In the genomic region with DNA sequence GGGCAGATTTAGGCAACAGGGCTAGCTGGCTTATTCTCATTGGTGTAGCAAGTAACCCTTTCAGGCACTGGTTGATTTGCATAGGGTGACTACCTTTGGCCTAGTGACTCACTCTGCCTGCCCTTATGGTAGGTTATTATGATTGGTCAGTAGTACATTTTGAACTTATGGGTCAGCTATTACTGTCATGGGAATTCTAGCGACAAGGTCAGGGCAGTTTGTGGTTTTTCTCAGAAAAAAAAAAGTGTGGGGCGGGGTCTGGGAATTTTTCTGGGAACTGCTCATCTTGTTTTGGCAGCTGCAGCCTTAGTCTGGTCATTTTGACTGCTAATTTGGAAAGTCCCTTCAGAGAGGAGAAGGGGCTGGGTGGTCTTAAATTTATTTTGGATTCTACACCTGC, we compare ENCODE assay signal across 30 mouse cellular contexts. TPM values are rescaled to one million over a fixed set of nuclear protein-coding genes. Genes with fewer than 3 reads are reported as not detected.
"Had no signal": no experiment of that assay in that cellular context is flagged by ENCODE, and none has a peak within 500 bp of the region (broad histone marks: within the 10 kb centered on the region; RNA-seq: fewer than 3 reads in every experiment).

No protein-coding gene starts in this region.

- ATAC-seq: hindbrain, embryonic 16.5 days; inflammation-experienced regulatory T-cells, adult 6 months; intestine, embryonic 15.5 days; intestine, postnatal 0 days; liver, postnatal 0 days had no signal

- H3K4me3 ChIP-seq: gastrocnemius, adult 2 months; heart, adult 2 months; heart, embryonic 12.5 days; hindbrain, embryonic 10.5 days; hindbrain, embryonic 12.5 days; intestine, embryonic 15.5 days; layer of hippocampus, adult 2 months; left cerebral cortex, adult 2 months; limb, embryonic 10.5 days; limb, embryonic 12.5 days; liver, embryonic 13.5 days; liver, embryonic 15.5 days had no signal

- DNase-seq: gastrocnemius, adult 2 months; gastrocnemius, postnatal 10 days; gastrocnemius, postnatal 25 days; heart, adult 2 months; heart, postnatal 10 days; heart, postnatal 4 days; kidney, postnatal 25 days; liver; liver, embryonic 13.5 days; liver, postnatal 0 days had no signal

- H3K9ac ChIP-seq: heart, embryonic 12.5 days; hindbrain, embryonic 12.5 days; hindbrain, embryonic 14.5 days; intestine, embryonic 15.5 days; limb, embryonic 12.5 days; liver, embryonic 13.5 days; liver, embryonic 15.5 days; liver, postnatal 0 days had no signal

- H3K27me3 ChIP-seq: heart, embryonic 12.5 days; hindbrain, embryonic 12.5 days; intestine, embryonic 15.5 days; limb, embryonic 12.5 days; liver, embryonic 13.5 days; liver, embryonic 15.5 days had no signal

- H3K4me2 ChIP-seq: heart, embryonic 12.5 days; hindbrain, embryonic 12.5 days; hindbrain, embryonic 14.5 days; intestine, embryonic 15.5 days; limb, embryonic 12.5 days; liver, embryonic 11.5 days; liver, embryonic 13.5 days; liver, embryonic 15.5 days had no signal

- H3K4me1 ChIP-seq: heart, embryonic 12.5 days; hindbrain, embryonic 10.5 days; hindbrain, embryonic 12.5 days; intestine, embryonic 15.5 days; limb, embryonic 10.5 days; limb, embryonic 12.5 days; liver, embryonic 13.5 days; liver, embryonic 15.5 days had no signal

- H3K36me3 ChIP-seq: heart, embryonic 12.5 days; hindbrain, embryonic 10.5 days; hindbrain, embryonic 12.5 days; intestine, embryonic 15.5 days; limb, embryonic 10.5 days; limb, embryonic 12.5 days; liver, embryonic 13.5 days; liver, embryonic 15.5 days had no signal

- H3K27ac ChIP-seq: gastrocnemius, adult 2 months; heart, adult 2 months; hindbrain, embryonic 10.5 days; hindbrain, embryonic 12.5 days; hindbrain, embryonic 14.5 days; intestine, embryonic 15.5 days; kidney, postnatal 0 days; layer of hippocampus, adult 2 months; left cerebral cortex, adult 2 months; limb, embryonic 10.5 days; limb, embryonic 12.5 days; liver, embryonic 13.5 days; liver, embryonic 15.5 days had no signal

- H3K9me3 ChIP-seq: heart, embryonic 12.5 days; hindbrain, embryonic 10.5 days; hindbrain, embryonic 12.5 days; intestine, embryonic 15.5 days; limb, embryonic 10.5 days; limb, embryonic 12.5 days; liver, embryonic 13.5 days; liver, embryonic 15.5 days had no signal

RNA-seq across cellular contexts. Expression of gene Olfr1370, which starts 8.7 kb away (rescaled TPM):
- polyA plus RNA-seq: frontal cortex, adult 2 months; heart, adult 2 months; heart, embryonic 12.5 days; heart, embryonic 14.5 days; heart, embryonic 16.5 days; hindbrain, embryonic 10.5 days; hindbrain, embryonic 12.5 days; hindbrain, embryonic 14.5 days; hindbrain, embryonic 16.5 days; intestine, embryonic 15.5 days; intestine, postnatal 0 days; kidney, embryonic 14.5 days; kidney, postnatal 0 days; limb, embryonic 10.5 days; limb, embryonic 12.5 days; limb, embryonic 14.5 days; liver, embryonic 11.5 days; liver, embryonic 13.5 days; liver, embryonic 15.5 days; liver, postnatal 0 days had no signal

RNA-seq across cellular contexts. Expression of gene Olfr1369-ps1, which starts 45.3 kb away (rescaled TPM):
- polyA plus RNA-seq: frontal cortex, adult 2 months; heart, adult 2 months; heart, embryonic 12.5 days; heart, embryonic 14.5 days; hindbrain, embryonic 14.5 days; intestine, postnatal 0 days; kidney, embryonic 14.5 days; kidney, postnatal 0 days; limb, embryonic 10.5 days; limb, embryonic 12.5 days; limb, embryonic 14.5 days; liver, postnatal 0 days had no signal
